Mouse (Mus musculus) kidney, embryonic 15.5 days (tissue): Measurements from ENCODE around the gene Gm21976. TPM values are rescaled to one million over a fixed set of nuclear protein-coding genes. Genes with fewer than 3 reads are reported as not detected.

Experiments
- polyA plus RNA-seq: library from polyadenylated mRNA; unstranded; fragments of >200 nt; fragmentation: Nextera tagmentation; extraction: Ambion mirVana; gene quantifications from 2 replicates; pipeline ENCODE4 v1.2.1, GENCODE M21; 2015

The Gm21976 gene
- polyA plus RNA-seq, 1 experiment from 2014 or later, result not detected

Other genes with a start within 250 kb of the Gm21976 start
- gene Arhgef28, start 73.4 kb upstream of the Gm21976 start, polyA plus RNA-seq, result 39.8 and 45.3 TPM in 2 replicates
- gene Utp15, start 16.8 kb upstream of the Gm21976 start, polyA plus RNA-seq, result 33.7 and 36.7 TPM in 2 replicates
- 15.0 and 15.7 TPM in 2 replicates for gene Ankra2, start 16.8 kb upstream of the Gm21976 start, polyA plus RNA-seq
- gene Btf3, start 37.1 kb downstream of the Gm21976 start, polyA plus RNA-seq, result 689 and 781 TPM in 2 replicates
- 4.7 and 5.0 TPM in 2 replicates for gene Foxd1, start 74.4 kb downstream of the Gm21976 start, polyA plus RNA-seq
- 1.1 and 2.6 TPM in 2 replicates for gene Gm10320, start 212.1 kb downstream of the Gm21976 start, polyA plus RNA-seq